ENCODE assay signal across 11 mouse cellular contexts in genomic region chr10:13502371-13502770, GRCm38 (mm10). TPM values are rescaled to one million over a fixed set of nuclear protein-coding genes. Genes with fewer than 3 reads are reported as not detected.
DNase-seq lines count a peak whose midpoint lies in the region; ATAC-seq and TF ChIP-seq lines count a peak whose summit lies in the region.
"Had no signal": no experiment of that assay in that cellular context is flagged by ENCODE, and none has a peak within 500 bp of the region (broad histone marks: within the 10 kb centered on the region; RNA-seq: fewer than 3 reads in every experiment).

No protein-coding gene starts in this region.

- ATAC-seq in midbrain, postnatal 0 days (ENCODE audit: low FRiP score) = no peak
- no peak for ATAC-seq in midbrain, embryonic 14.5 days (ENCODE audit: low FRiP score, low TSS enrichment)
- ATAC-seq in heart, embryonic 16.5 days (replicated peaks; ENCODE audit: extremely low read depth, insufficient read depth, low FRiP score) = no peak
- ATAC-seq: forebrain, embryonic 15.5 days had no signal

- peak overlapping the region; percentile 72; the same call in 1 of the 2 replicates for H3K4me2 ChIP-seq in midbrain, postnatal 0 days (ENCODE audit: low read depth, low read length, poor library complexity, severe bottlenecking)
- no peak overlapping the region; the same call in 1 of the 2 replicates for H3K4me2 ChIP-seq in midbrain, embryonic 14.5 days (ENCODE audit: low read length)
- H3K4me2 ChIP-seq in heart, embryonic 16.5 days (ENCODE audit: low read depth, low read length) = peak overlapping the region; percentile 89

- H3K36me3 ChIP-seq in midbrain, postnatal 0 days (ENCODE audit: insufficient read depth, low read length) = peaks cover 6% of the 10 kb centered on the region; the same call in 1 of the 2 replicates
- H3K36me3 ChIP-seq in midbrain, embryonic 14.5 days (ENCODE audit: control insufficient read depth, insufficient read depth, low read length) = 0 out of 2 replicates have a peak, but pooled peaks cover 3% of the 10 kb centered on the region
- H3K36me3 ChIP-seq in heart, embryonic 16.5 days (ENCODE audit: control insufficient read depth, insufficient read depth) = peaks cover 18% of the 10 kb centered on the region
- H3K36me3 ChIP-seq in macrophage (ENCODE audit: inconsistent target) = peaks cover 37% of the 10 kb centered on the region; the same call in 1 of the 2 replicates
- H3K36me3 ChIP-seq: forebrain, embryonic 15.5 days; hindbrain, embryonic 12.5 days had no signal

- 81% methylated on average over 8 of the region's 8 CpGs for WGBS in midbrain, postnatal 0 days
- 84% methylated on average over 8 of the region's 8 CpGs for WGBS in midbrain, embryonic 14.5 days
- WGBS in heart, embryonic 16.5 days = 40% methylated on average over 8 of the region's 8 CpGs
- WGBS in macrophage (ENCODE audit: missing documents) = 92% methylated on average over 8 of the region's 8 CpGs

- no peak for TF ChIP-seq CTCF in midbrain, postnatal 0 days (IDR thresholded peaks at IDR 0.05)

- H3K9me3 ChIP-seq in midbrain, postnatal 0 days (ENCODE audit: low read length) = no peaks in the 10 kb centered on the region
- H3K9me3 ChIP-seq in midbrain, embryonic 14.5 days (ENCODE audit: control insufficient read depth, low read length) = no peaks in the 10 kb centered on the region
- H3K9me3 ChIP-seq in heart, embryonic 16.5 days (replicated peaks; ENCODE audit: control insufficient read depth, low read length) = no peaks in the 10 kb centered on the region
- H3K9me3 ChIP-seq: forebrain, embryonic 15.5 days; hindbrain, embryonic 12.5 days; midbrain, embryonic 13.5 days had no signal

- H3K79me2 ChIP-seq in macrophage (ENCODE audit: inconsistent target) = peaks cover 30% of the 10 kb centered on the region

- H3K9ac ChIP-seq in midbrain, postnatal 0 days (replicated peaks; ENCODE audit: low read length, poor library complexity, severe bottlenecking) = no peak overlapping the region
- no peak overlapping the region for H3K9ac ChIP-seq in midbrain, embryonic 14.5 days (replicated peaks; ENCODE audit: low read length)
- peak overlapping the region; percentile 25 for H3K9ac ChIP-seq in heart, embryonic 16.5 days (ENCODE audit: low read length)
- H3K9ac ChIP-seq: hindbrain, embryonic 12.5 days; midbrain, embryonic 13.5 days had no signal

- H3K4me1 ChIP-seq in midbrain, postnatal 0 days (ENCODE audit: insufficient read depth, low read length) = no peaks in the 10 kb centered on the region
- no peaks in the 10 kb centered on the region for H3K4me1 ChIP-seq in midbrain, embryonic 14.5 days (ENCODE audit: control insufficient read depth, insufficient read depth, low read length)
- H3K4me1 ChIP-seq in heart, embryonic 16.5 days (ENCODE audit: control insufficient read depth, insufficient read depth, low read length) = peaks cover 9% of the 10 kb centered on the region

- no peak overlapping the region for H3K27ac ChIP-seq in midbrain, postnatal 0 days (ENCODE audit: low read depth, low read length)
- no peak overlapping the region for H3K27ac ChIP-seq in midbrain, embryonic 14.5 days (replicated peaks; ENCODE audit: low read depth, low read length)
- peak overlapping the region; percentile 70 for H3K27ac ChIP-seq in heart, embryonic 16.5 days (ENCODE audit: low read length)
- no peak overlapping the region for H3K27ac ChIP-seq in macrophage
- H3K27ac ChIP-seq: forebrain, embryonic 15.5 days; hindbrain, embryonic 12.5 days; midbrain, embryonic 13.5 days had no signal

- no peaks in the 10 kb centered on the region for H3K27me3 ChIP-seq in midbrain, postnatal 0 days (ENCODE audit: insufficient read depth, low read length)
- no peaks in the 10 kb centered on the region for H3K27me3 ChIP-seq in midbrain, embryonic 14.5 days (ENCODE audit: control insufficient read depth, insufficient read depth, low read length)
- H3K27me3 ChIP-seq in heart, embryonic 16.5 days (ENCODE audit: control insufficient read depth, insufficient read depth, low read length) = no peaks in the 10 kb centered on the region
- H3K27me3 ChIP-seq: forebrain, embryonic 15.5 days; hindbrain, embryonic 12.5 days; midbrain, embryonic 13.5 days had no signal

- no peak overlapping the region for H3K4me3 ChIP-seq in midbrain, postnatal 0 days (ENCODE audit: low read depth, low read length)
- no peak overlapping the region for H3K4me3 ChIP-seq in midbrain, embryonic 14.5 days (replicated peaks; ENCODE audit: low read depth, low read length)
- H3K4me3 ChIP-seq in heart, embryonic 16.5 days (ENCODE audit: low read length) = peak overlapping the region; percentile 75
- H3K4me3 ChIP-seq in macrophage (ENCODE audit: inconsistent target) = peak overlapping the region; percentile 45

- peak; percentile 88 for DNase-seq in heart, adult 11 months
- no peak for DNase-seq in heart, adult 8-10 months (ENCODE audit: low spot score)
- DNase-seq in midbrain, postnatal 0 days (ENCODE audit: low spot score) = no peak
- DNase-seq in midbrain, embryonic 14.5 days = no peak
- DNase-seq in adrenal gland, postnatal 25 days = no peak
- no peak for DNase-seq in gastrocnemius, postnatal 10 days

RNA-seq across cellular contexts. Expression of gene Fuca2, which starts 3.0 kb away (rescaled TPM):
- total RNA-seq in heart, adult 8-10 months (2022) = 100 to 1,000 TPM; 164 to 196 (median 181) TPM
- 15.8 and 24.3 TPM in 2 replicates for total RNA-seq in midbrain, postnatal 0 days (2014; rRNA removed)
- polyA plus RNA-seq in midbrain, postnatal 0 days (2015; fragmentation: Nextera tagmentation; extraction: Ambion mirVana) = 65.7 and 67.5 TPM in 2 replicates
- polyA plus RNA-seq in midbrain, embryonic 14.5 days (2014; fragmentation: Nextera tagmentation; extraction: Ambion mirVana) = 36.5 and 46.2 TPM in 2 replicates
- 91.7 and 94.5 TPM in 2 replicates for polyA plus RNA-seq in heart, embryonic 16.5 days (2015; fragmentation: Nextera tagmentation; extraction: Ambion mirVana)
- total RNA-seq in macrophage (2018; cell fraction: chromatin; rRNA removed) = 10 to 100 TPM; 20.0 to 86.6 (median 57.7) TPM
- 100 to 1,000 TPM; 134 to 202 (median 167) TPM for total RNA-seq in macrophage (2018; cell fraction: cytosol; rRNA removed)
- 100 to 1,000 TPM in 25 of 26 experiments, 10 to 100 TPM in 1; 52.0 to 319 (median 185) TPM for total RNA-seq in macrophage (2018; cell fraction: nucleus; rRNA removed)
- polyA plus RNA-seq in macrophage (2018) = 173 to 238 TPM (median 217 TPM) in 3 replicates
- total RNA-seq in adrenal gland, postnatal 25 days (2021) = 14.8 and 19.4 TPM in 2 replicates
- total RNA-seq in gastrocnemius, postnatal 10 days (2021) = 10 to 100 TPM; 15.2 to 15.7 TPM

RNA-seq across cellular contexts. Expression of gene Phactr2, which starts 28.2 kb away (rescaled TPM):
- total RNA-seq in heart, adult 8-10 months (2022) = 10 to 100 TPM; 45.2 to 50.3 (median 48.6) TPM
- 9.0 and 11.0 TPM in 2 replicates for total RNA-seq in midbrain, postnatal 0 days (2014; rRNA removed)
- 8.4 TPM in 2 replicates for polyA plus RNA-seq in midbrain, postnatal 0 days (2015; fragmentation: Nextera tagmentation; extraction: Ambion mirVana)
- 3.8 and 6.3 TPM in 2 replicates for polyA plus RNA-seq in midbrain, embryonic 14.5 days (2014; fragmentation: Nextera tagmentation; extraction: Ambion mirVana)
- 55.5 and 57.1 TPM in 2 replicates for polyA plus RNA-seq in heart, embryonic 16.5 days (2015; fragmentation: Nextera tagmentation; extraction: Ambion mirVana)
- total RNA-seq in macrophage (2018; cell fraction: chromatin; rRNA removed) = 10 to 100 TPM; 24.0 to 70.9 (median 47.8) TPM
- 10 to 100 TPM; 19.2 to 37.5 (median 25.3) TPM for total RNA-seq in macrophage (2018; cell fraction: cytosol; rRNA removed)
- 10 to 100 TPM; 19.5 to 55.5 (median 31.3) TPM for total RNA-seq in macrophage (2018; cell fraction: nucleus; rRNA removed)
- polyA plus RNA-seq in macrophage (2018) = 13.3 to 28.1 TPM (median 14.3 TPM) in 3 replicates
- 24.0 and 30.6 TPM in 2 replicates for total RNA-seq in adrenal gland, postnatal 25 days (2021)
- 10 to 100 TPM; 39.9 to 43.4 TPM for total RNA-seq in gastrocnemius, postnatal 10 days (2021)

RNA-seq across cellular contexts. Expression of gene Adat2, which starts 50.3 kb away (rescaled TPM):
- total RNA-seq in heart, adult 8-10 months (2022) = 1 to 10 TPM; 2.4 to 3.5 (median 2.9) TPM
- 2.0 and 2.7 TPM in 2 replicates for total RNA-seq in midbrain, postnatal 0 days (2014; rRNA removed)
- polyA plus RNA-seq in midbrain, postnatal 0 days (2015; fragmentation: Nextera tagmentation; extraction: Ambion mirVana) = 1.9 TPM in 2 replicates
- polyA plus RNA-seq in midbrain, embryonic 14.5 days (2014; fragmentation: Nextera tagmentation; extraction: Ambion mirVana) = 1.8 and 2.7 TPM in 2 replicates
- 2.4 TPM in 2 replicates for polyA plus RNA-seq in heart, embryonic 16.5 days (2015; fragmentation: Nextera tagmentation; extraction: Ambion mirVana)
- 1 to 10 TPM in 23 of 26 experiments, under 1 TPM in 2, not detected in 1; 0.61 to 8.6 (median 3.6) TPM for total RNA-seq in macrophage (2018; cell fraction: chromatin; rRNA removed)
- 1 to 10 TPM; 2.4 to 5.6 (median 4.1) TPM for total RNA-seq in macrophage (2018; cell fraction: cytosol; rRNA removed)
- 1 to 10 TPM in 25 of 26 experiments, under 1 TPM in 1; 0.99 to 6.3 (median 2.9) TPM for total RNA-seq in macrophage (2018; cell fraction: nucleus; rRNA removed)
- 2.7 to 4.7 TPM (median 2.8 TPM) in 3 replicates for polyA plus RNA-seq in macrophage (2018)
- total RNA-seq in adrenal gland, postnatal 25 days (2021) = 3.6 and 3.7 TPM in 2 replicates
- 1 to 10 TPM; 3.5 to 3.7 TPM for total RNA-seq in gastrocnemius, postnatal 10 days (2021)

RNA-seq across cellular contexts. Expression of gene Pex3, which starts 50.6 kb away (rescaled TPM):
- total RNA-seq in heart, adult 8-10 months (2022) = 10 to 100 TPM; 17.3 to 24.1 (median 22.1) TPM
- total RNA-seq in midbrain, postnatal 0 days (2014; rRNA removed) = 27.7 and 39.7 TPM in 2 replicates
- polyA plus RNA-seq in midbrain, postnatal 0 days (2015; fragmentation: Nextera tagmentation; extraction: Ambion mirVana) = 32.6 and 35.5 TPM in 2 replicates
- polyA plus RNA-seq in midbrain, embryonic 14.5 days (2014; fragmentation: Nextera tagmentation; extraction: Ambion mirVana) = 34.7 and 36.1 TPM in 2 replicates
- 19.3 and 23.2 TPM in 2 replicates for polyA plus RNA-seq in heart, embryonic 16.5 days (2015; fragmentation: Nextera tagmentation; extraction: Ambion mirVana)
- 10 to 100 TPM in 24 of 26 experiments, 1 to 10 TPM in 2; 9.2 to 30.7 (median 21.3) TPM for total RNA-seq in macrophage (2018; cell fraction: chromatin; rRNA removed)
- 10 to 100 TPM; 11.4 to 16.2 (median 14.6) TPM for total RNA-seq in macrophage (2018; cell fraction: cytosol; rRNA removed)
- total RNA-seq in macrophage (2018; cell fraction: nucleus; rRNA removed) = 10 to 100 TPM in 25 of 26 experiments, 1 to 10 TPM in 1; 7.0 to 26.5 (median 15.6) TPM
- polyA plus RNA-seq in macrophage (2018) = 13.5 to 16.5 TPM (median 15.6 TPM) in 3 replicates
- 29.9 and 32.9 TPM in 2 replicates for total RNA-seq in adrenal gland, postnatal 25 days (2021)
- 10 to 100 TPM; 13.3 to 16.1 TPM for total RNA-seq in gastrocnemius, postnatal 10 days (2021)

Comparison
In these comparisons a context has a peak if more than half of its experiments do, and no peak if none do; other contexts are left out.
1. H3K4me3 ChIP-seq: peak in heart, embryonic 16.5 days (single experiment) and macrophage (single experiment); none in midbrain, postnatal 0 days (single experiment) and midbrain, embryonic 14.5 days (single experiment).